Mouse (Mus musculus) fat pad, adult 2 months (tissue): ENCODE measurements around the gene Med13.
"Not testable (repeated sequence)": the region's sequence is repeated elsewhere in the genome, so short reads cannot be mapped to it uniquely, and the experiment has no call there.

ENCODE experiments used
- DNase-seq: peaks from one replicate; pipeline ENCODE4 v3.0.0-alpha.2; 2011; ENCODE audit warnings: low read depth, low spot score; ENCODE audit errors: extremely low read depth

The Med13 gene

GRCm38 (mm10) chr11:86380521-86381238 is 23.3 kb upstream of the Med13 start:
- DNase-seq = no peak

DNA sequence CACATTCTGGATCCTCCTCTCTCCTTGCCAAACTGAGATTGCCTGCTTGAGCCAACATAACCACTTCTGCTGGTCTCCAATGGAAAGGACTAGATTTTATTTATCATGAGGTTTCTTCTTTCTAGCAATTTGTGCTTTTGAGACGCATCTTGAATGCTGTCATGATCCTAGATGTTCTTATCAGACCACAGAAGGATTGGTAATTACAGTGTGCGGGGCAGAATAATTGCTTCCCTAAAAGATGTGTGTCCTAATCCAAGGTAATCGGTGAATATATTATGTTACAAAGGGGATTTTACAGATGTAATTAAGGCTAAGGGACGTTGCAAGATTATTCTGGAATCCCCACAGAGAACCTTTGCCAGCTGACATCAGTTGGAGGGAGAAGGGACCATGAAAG is 21.6 kb upstream of the Med13 start:
- DNase-seq = no peak

GRCm38 (mm10) chr11:86377841-86378240 is 20.4 kb upstream of the Med13 start:
- DNase-seq = no peak

- no peak for DNase-seq
These were observed 19.3 kb upstream of the Med13 start for GRCm38 (mm10) chr11:86376707-86377106.

DNA sequence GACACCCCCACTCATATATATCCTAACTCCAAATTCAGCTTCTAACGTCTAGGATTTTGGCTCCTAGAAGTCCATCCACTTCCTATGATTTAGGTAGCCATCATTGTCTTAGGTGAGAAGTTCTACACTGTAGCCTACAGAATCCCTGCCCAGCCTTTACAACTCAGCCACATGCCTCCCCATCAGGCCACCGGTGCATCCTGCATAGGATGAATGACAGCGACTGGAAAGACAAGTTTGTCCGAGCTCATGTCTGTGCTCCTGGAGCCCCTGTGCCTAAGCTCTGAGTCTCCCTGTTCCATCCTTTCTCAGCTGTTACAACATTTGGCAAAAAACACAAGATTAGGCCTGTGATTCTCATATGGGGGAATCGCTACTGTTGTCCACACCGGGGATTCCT is 17.7 kb upstream of the Med13 start:
- no peak for DNase-seq

DNA sequence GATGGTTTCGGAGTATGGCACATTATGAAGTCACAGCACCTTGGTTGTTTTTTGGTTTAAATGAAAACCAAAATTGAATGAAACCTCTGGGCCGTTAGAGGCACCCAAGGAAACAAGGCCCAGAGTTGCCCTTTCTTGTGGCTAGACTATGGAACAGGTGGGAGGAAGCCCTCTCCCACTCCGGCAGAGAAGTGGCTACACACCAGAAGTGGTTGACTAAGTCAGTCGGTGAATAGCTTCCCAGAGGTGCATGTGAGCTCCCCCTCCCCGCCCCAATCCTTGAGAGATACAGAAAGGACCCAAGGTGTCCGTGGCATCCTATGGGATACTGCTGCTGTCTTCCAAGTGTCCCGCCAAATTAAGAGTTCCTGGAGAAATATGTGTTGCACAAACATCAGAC is 13.9 kb upstream of the Med13 start:
- no peak for DNase-seq

- DNase-seq = no peak
These were observed 12.5 kb upstream of the Med13 start for GRCm38 (mm10) chr11:86369860-86370259.

- no peak for DNase-seq
These were observed 11.6 kb upstream of the Med13 start for GRCm38 (mm10) chr11:86369003-86369402.

DNA sequence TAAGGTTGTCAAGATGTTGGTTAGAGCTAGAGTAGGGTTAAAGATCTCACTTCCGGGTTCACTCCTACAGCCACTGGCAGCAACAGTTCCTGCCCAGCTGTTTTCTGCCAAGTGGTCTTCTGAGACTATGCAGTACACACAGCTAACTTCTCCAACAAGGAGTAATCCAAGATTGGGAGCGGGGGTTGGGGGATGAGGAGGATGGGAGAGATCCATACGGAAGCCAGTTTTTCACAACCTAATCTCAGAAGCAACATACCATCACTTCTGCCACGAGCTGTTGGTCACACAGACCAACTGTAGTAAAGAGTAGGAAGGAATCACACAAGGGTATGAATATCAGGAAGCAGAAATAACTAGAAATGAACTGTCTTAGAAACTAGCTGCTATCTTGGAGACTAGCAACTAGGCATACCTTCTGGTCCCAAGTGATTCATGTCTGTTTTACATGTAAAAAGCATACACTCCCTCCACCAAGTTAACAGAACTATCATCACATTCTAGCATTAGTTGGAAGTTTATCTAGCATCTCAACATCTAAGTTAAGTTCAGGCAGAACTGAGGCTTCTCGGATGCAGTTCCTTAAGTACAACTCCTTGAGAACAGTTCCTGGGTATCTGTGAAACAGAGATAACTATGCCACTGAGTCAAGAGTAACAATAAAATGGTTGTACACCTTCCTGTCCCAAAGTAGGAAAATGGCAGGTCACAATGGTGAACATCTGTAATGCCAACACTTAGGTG is 7.5 kb upstream of the Med13 start:
- no peak for DNase-seq

DNA sequence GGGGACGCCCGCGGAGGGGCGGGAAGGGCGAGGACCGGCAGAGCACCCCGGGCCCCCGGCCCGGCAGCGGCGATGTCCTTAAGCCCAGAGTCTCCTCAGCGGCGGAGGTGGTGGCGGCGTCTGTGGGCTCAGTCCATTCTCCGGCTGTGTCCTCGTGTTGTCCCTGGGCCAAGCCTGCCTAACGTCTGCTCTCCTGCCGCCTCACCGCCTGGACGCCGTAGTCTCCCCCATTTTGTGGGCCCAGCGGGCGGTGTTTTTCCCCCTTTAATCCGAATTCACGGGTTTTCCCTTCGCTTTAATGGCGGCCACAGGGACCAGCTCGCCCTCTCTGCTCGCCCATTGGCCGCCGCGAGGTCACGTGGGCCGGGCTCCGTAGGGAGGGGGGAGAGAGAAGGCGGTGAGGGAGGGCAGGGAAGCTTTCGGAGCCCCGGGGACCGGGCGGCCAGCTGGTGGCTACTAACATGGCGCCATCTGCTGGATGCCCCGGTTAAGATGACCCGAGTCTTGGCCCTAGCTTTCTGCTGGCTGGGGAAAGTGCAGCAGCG is 654 bp upstream of the Med13 start:
- DNase-seq = no peak

GRCm38 (mm10) chr11:86356007-86356853 is 1.2 kb downstream of the Med13 start:
- DNase-seq = no peak

DNA sequence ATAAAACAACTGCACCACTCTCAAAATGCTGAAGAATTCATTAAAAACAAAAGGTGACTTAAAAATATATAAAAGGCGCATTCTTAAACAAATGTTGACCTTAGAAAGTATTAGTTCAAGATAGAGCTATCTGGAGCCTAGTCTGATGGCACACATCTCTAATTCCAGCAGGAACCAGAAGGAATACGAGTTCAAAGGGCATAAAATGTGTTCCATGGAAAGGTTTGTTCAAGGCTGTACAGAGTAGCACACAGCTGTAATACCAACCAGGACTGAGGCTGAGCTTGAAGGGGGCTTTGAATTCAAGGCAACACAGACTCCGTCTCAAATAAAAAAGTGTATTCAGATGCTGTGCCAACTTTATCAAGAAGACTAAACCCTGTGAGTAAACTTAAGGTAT is 3.8 kb downstream of the Med13 start:
- DNase-seq = no peak

- DNase-seq = no peak
These were observed 5.6 kb downstream of the Med13 start for GRCm38 (mm10) chr11:86351766-86352315.

DNA sequence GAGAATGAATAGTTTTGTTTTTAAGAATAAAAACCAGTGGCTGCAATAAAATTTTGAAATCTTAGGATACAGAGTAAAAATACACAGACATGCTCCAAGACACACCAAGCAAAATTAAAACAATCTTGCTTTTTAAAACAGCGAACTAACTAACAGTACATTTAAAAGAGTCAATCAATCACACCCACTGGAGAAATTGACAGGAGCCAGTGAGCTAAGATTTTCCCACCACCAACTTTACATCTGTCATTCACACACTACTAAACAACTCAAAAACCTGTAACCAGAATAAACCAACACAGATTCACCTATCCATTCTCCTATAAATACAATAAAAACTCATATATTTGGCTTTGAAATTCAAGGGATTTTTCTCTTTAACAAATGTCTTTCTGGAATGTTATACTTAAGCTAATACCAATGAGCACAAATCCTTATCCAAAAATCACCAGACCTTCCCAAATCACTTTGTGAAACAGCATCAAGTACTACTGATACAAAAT is 6.7 kb downstream of the Med13 start:
- no peak for DNase-seq

GRCm38 (mm10) chr11:86349325-86349724 is 8.1 kb downstream of the Med13 start:
- no peak for DNase-seq

DNA sequence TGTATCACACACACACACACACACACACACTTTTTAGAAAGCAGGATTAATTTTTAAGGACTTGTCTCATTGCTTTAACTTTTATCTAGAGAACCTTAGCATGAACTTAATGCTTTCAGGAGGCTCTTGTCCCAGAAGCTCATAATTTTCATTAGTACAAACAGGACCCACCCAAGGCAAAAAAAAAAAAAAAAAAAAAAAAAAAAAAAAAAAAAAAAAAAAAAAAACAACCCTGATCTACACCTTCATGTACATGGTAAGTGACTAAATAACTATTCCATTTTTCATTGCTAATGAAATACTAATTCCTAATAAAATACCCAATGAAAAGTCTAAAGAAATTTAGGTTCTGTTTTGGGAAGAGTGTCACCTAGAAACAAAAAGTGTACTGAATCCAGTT is 8.5 kb downstream of the Med13 start:
- no peak for DNase-seq

- DNase-seq = no peak
These were observed 9.8 kb downstream of the Med13 start for GRCm38 (mm10) chr11:86347387-86348122.

DNA sequence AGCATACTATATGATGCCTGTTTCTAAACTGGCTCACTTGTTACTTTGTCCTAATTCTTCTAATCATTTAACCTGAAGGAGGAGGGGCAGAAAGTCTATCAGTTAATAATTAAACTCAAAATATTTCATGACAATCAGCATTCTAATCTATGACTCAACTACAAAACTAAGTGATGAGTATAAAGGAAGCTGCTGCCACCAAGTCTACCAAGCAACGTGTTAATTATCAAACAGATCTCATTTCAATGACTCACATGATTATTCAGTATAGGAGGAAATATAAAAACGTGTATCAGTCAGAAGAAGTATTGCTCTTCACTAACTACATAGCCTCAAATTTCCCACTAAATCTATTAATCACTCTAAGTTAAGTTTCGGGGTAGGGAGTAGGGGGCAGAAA is 10.9 kb downstream of the Med13 start:
- DNase-seq = no peak

DNA sequence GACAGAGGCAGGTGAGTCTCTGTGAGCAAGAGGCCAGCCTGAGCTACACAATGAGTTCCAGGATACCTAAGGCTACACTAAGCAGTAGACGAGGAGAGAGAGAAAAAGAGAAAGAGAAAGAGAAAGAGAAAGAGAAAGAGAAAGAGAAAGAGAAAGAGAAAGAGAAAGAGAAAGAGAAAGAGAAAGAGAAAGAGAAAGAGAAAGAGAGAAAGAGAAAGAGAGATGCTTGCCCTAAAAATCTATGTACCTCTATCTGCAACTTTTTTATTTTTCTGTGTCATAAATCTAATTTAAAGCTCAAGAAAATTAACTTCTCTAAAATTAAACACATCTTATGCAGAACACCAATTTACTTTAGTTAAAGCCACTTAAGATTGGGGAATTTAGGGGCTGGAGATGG is 12.5 kb downstream of the Med13 start:
- not testable (repeated sequence) for DNase-seq

DNA sequence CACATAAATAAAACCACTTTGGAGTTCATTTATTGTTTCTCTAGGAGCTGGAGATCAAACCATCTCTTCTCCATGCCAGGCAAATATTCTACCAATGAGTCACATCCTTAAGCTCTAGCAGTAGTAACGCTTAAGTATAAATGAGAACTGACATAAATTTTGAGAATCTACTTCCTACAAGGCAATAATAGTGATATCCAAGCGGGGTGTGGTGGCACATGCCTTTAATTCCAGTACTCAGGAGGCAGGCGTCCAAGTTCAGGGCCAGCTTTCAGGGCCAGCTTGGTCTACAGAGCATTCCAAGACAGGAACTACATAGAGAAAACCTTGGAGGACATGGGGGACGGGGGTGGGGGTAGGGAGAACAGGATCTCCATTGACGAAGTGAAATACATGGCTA is 33.2 kb downstream of the Med13 start:
- no peak for DNase-seq
